Mouse (Mus musculus): Measurements from ENCODE around the gene Cd3g.

The Cd3g gene

DNA sequence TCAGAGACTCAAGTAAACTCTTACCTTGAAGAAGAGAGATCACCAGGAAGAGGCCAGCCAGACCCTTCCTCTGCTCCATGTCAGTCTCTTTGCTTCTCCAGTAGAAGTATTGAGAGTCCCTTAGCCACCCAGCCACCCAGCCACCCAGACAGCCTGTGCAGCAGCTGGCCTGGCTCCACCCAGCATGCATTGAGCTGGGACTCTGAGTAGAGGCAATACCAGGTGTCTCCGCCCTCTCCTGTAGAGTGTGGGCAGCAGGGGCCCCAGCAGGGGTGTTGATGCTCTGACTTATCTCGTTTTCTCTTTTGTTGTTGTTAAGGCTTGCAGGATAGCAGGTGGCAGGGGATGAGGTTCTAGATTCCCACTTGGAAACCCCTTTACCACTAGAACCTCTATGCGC is at the start of gene Cd3g:
Cd3g (minus strand) TSS at position 190 of the 400 bp plus-strand sequence.
- DNase-seq (ENCODE audit: low spot score in 2 of 2) = peak in 1 of 2 experiments; percentile 40

DNA sequence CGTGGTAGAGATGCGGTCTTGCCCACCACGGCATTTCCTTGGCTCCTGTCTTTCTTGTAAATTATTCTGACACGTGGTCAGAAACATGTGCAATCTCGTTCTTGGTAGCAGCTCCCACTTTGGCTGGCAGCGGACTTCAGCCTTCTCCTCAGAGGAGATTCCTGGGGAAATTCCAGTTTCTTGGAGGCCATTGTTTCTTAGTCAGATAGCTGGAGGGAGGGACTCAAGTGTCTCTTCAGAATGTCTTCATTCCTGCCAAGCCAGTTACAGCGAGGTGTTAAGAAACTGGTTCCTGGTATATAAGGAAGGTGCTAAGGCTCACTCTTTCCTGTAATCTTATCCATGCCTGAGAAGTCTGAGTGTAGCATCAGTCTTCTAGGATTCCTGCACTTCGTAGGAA is 47.1 kb upstream of the Cd3g start:
- DNase-seq (ENCODE audit: low spot score in 2 of 2) = no peak

DNA sequence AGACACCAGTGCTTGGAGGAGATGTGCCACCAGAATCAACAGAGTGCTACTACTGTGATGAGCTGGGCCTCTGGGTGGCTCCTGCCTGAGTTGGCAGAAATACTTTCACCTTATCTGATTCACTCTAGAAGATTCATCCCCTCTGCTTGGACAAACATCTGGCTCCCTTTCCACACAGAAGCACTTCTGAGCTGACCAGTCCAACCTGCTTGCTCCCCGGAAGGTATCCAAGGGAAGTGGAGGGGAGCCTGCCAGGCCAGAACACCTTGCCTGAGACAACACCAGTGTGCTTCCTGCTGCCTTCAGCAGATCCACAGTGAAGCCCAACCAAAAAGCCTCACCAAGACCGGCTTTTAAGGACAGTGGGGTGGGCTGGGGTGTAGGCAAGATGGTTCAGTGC is 44.0 kb upstream of the Cd3g start:
- no peak for DNase-seq (ENCODE audit: low spot score in 2 of 2)

DNA sequence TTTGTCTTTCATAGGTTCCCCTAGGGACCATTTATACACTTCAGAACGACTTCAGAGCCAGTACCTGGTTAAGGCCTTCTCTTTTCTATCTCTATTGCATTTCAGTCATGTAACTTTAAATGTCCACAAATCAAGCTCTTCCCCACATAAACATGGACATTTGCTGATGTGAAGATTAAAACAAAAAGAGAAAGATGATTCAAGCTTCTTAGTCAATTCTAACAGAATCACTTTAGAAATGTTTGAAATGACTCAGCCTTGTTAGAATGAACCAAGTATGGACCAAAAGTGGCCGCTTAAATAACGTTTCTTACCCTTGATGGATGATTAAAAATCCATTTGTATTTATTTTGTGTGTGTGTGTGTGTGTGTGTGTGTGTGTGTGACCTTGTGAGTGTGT is 43.4 kb upstream of the Cd3g start:
- no peak for DNase-seq (ENCODE audit: low spot score in 2 of 2)

DNA sequence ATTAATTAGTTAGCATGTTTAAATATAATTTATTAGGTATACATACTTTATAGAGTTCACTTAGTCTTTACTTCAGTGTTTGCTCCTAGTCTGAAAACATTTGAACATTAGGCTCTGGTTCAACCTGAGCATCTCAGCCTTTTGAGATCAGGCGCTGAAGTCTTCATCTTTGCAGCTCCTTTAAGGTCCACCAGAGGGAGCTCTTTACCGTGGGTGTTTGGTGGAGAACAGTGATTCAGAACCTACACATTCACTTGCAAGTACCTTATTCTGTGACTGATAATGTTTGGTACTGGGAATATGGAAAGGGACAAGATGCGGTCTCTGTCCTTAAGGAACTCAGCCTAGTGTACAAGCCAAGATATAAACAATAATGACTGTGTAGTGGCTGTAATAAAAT is 42.6 kb upstream of the Cd3g start:
- peak; percentile 46 to 65 for DNase-seq (ENCODE audit: low spot score in 2 of 2)

DNA sequence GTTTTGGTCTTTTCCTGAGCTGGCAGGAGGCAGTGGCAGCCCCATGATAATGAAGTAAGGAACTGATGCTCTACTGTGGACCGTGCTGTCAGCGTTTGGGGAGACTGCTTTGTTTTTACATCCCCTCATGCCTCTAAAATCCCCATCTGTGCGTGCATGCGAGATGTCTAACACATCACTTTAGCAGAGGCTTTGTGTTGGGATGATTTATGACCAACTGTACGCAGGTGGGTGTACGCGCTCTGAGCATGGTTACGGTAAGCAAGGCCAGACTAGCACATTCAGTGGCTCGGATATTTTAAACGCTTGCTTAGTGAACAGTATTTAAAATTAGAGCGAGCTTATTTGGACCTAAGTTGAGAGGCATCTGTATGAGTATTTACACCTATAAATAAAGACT is 37.8 kb upstream of the Cd3g start:
- no peak for DNase-seq (ENCODE audit: low spot score in 2 of 2)

DNA sequence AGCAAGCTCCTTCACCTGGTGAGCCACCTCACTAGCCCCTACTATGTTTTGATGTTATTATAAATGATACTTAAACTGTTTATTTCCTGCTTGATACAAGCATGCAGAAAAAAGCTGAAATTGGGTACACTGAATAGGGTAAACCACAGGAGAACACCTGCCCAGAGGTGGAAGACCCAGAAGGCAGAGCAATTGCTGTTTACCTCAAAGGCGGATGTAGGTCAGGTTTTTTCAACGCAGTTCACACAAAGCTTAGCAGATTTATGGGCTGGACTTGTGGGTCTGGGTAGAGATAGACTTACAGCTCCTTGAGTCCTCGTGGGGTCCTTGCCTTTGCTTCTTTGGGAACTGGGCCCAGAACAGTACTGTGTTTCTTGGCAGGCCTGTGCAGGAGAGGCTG is 35.6 kb upstream of the Cd3g start:
- no peak for DNase-seq (ENCODE audit: low spot score in 2 of 2)

DNA sequence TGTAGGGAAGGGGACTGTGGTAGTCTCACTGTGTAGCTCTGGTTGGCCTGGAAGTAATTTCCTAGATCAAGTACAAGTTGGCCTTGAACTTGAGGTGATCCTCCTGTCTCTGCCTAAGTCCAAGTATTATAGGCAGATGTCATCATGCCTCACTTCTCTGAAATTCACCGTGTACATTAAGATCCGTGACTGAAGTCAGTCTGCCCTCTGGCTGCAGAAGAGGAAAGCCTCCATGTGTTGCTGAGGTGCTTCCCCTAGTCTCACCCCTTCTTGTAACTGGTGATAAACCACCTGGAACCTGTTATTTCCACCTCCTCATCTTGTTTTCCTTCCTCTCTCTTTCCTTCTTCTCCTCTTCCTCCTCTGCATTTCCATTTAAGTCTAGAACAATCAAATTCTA is 34.6 kb upstream of the Cd3g start:
- peak in 1 of 2 experiments; percentile 10 for DNase-seq (ENCODE audit: low spot score in 2 of 2)

DNA sequence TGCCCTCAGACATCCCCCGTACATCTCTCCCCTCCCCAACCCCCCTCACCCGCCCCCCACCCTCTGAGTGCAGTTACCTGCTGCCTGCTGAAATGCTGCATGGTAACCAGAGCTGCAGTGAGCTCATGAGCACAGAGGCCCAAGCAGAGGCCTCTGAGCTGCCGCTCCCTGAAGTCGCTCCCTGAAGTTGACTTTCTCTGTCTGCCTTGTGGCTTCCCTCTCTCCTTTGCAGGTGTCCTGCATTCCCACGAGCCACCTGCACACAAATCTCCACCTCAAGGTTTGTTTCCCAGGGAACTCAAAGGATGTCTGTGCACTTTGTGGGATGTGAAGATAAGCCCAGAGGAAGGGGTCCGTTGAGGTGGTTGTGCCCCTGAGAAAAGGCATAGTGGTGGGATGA is 31.1 kb upstream of the Cd3g start:
- DNase-seq (ENCODE audit: low spot score in 2 of 2) = no peak

DNA sequence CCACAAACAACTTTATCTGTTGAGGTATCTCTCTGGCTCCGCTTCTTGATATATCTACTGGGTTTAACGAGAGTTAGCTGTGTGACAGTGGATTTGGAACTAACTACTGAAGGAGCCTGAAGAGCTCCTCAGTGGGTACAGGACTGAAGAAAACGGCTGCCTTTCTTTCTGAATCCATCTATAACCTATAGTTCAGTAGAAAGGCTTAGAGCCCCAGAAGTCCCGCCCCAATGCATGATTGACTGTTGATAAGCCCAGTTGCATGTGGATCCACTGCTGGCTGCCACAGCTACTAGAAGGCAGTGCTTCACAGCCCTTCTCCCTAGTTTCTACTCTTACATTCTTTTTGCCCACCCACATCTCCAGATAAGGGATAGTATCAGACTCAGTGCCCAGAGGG is 30.2 kb upstream of the Cd3g start:
- no peak for DNase-seq (ENCODE audit: low spot score in 2 of 2)

DNA sequence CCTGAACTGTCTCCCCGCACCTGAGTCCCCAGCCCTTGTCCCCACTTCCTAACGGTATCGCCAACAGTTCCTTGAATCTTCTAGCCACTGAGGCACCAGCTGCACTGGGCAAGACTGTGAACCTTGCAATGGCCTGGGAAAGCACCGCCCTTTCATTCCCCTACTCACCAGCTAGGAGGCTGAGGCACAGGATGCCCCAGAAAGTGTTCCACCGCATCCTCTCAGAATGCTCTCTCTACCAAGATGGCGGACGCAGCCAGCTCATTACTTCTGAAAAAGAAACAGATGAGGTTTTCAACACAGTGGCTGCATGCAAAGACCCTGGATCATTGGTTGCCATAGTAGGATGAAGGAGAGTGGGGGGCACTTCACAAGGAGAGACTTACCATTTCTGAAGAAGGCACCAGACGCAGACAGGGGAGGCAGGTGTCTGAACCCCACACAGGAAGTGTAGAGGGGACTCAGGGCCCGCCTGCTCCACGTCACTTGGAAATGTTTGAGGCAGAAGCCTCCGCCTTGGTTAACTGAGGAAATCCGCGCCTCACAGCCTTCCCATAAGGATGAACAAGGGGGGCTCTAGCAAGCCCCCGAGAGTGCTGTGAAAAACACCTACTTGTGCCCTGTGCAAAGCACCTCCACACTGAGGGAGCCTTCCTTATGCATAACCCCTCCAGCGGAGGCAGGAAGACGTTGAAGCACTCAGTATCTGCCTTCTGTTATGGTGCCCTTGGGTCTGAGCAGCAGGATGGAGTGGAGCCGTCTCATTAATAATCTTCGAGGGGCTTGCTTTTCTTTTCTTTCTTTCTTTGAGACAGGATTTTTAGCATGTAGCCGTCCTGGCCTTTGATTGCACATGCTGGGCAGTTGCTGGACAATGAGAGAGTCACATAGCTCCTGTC is 29.2 kb upstream of the Cd3g start, which contains the start of gene Cd3e:
Cd3e (minus strand) TSS at position 448 of the 899 bp plus-strand sequence.
- DNase-seq (ENCODE audit: low spot score in 2 of 2) = no peak

DNA sequence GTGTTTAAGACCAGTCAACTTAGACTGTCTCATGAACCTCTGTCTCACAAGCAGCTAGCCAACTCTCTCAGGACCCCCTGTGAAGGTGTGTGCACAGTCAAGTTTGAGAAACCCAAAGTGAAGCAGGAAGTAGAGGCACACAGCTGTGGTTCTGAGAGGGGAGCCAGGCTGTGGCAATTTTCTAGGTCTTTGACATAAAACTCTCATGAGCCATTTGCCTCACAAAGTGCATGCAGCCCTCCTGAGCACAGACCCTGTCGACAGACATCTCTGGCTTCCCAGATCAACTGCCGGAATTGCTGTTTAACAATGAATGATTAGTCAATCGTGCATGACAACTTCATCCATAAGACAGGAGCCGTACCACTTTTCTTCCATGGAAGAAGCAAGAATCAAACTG is 28.1 kb upstream of the Cd3g start:
- no peak for DNase-seq (ENCODE audit: low spot score in 2 of 2)

DNA sequence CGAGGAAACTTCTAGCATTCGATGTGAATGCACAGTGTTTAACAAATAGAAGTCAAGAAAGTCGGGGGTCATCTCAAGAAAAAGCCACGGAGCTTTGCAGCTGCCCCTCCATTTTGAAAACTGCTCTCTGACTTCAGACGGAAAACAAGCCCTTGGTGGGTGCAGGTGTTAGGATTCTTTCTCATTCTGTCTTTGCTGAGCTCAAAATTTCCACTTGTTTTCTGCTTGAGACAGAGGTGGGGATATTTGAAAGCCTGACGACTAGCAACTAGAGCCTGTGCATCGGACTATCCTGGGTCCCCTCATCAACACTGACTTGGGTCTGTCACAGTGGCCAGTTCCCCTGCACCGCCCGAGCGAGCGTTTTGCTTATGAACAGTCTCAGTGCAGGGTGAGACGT is 27.2 kb upstream of the Cd3g start:
- DNase-seq (ENCODE audit: low spot score in 2 of 2) = no peak

DNA sequence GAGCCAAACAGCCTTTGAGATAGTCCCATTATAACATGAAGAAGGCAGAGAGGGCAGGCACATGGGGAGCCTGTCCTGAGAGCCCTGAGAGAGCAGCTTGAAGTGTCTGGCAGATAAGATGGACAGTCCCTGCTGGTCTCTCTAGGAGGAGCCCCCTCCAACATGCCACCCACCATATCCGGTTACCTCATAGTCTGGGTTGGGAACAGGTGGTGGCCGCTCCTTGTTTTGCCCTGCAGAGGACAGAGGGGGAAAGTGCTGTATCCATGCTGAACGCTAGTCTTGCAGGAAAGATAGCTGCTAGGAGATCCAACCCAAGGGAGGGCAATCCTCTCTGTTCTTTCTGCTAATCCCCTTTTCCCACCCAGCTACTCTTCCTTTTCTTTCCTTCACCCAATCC is 20.0 kb upstream of the Cd3g start:
- no peak for DNase-seq (ENCODE audit: low spot score in 2 of 2)

DNA sequence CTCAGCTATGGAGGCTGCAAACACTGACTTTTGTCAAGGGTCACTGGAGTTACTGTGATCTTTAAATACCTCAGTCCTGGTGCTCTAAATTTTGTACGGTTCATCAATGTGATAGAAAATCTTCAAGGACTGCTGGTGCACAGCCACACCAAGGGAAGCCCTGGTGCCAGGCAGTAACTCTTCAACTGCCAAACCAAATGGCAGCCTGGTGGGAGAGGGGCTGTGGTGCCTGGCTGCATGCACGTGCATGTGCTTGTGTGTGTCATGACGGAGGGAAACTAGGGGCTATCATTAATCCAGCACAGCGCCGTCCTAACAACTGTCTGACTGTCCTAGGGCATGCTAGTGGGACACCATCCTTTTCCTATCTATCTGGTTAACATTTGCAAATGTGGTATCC is 19.5 kb upstream of the Cd3g start:
- DNase-seq (ENCODE audit: low spot score in 2 of 2) = no peak

DNA sequence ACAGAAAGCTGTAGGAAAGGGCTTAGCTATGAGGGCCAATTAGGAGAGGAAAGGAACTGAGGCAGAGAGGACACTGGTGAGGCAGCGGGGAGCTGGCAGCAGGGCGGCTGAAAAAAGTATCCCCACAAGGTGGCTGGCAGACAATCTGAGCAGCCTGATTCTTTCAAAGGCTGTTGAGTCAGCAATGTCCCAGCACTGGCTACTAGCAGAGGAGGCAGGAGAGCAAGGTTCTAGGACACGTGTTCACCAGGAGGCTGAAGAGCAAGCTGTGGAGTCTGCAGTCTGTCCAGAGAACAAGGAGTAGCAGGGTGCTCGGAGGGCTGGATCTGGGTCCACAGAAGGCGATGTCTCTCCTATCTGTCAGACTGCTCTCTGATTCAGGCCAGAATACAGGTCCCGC is 18.9 kb upstream of the Cd3g start:
- DNase-seq (ENCODE audit: low spot score in 2 of 2) = no peak

DNA sequence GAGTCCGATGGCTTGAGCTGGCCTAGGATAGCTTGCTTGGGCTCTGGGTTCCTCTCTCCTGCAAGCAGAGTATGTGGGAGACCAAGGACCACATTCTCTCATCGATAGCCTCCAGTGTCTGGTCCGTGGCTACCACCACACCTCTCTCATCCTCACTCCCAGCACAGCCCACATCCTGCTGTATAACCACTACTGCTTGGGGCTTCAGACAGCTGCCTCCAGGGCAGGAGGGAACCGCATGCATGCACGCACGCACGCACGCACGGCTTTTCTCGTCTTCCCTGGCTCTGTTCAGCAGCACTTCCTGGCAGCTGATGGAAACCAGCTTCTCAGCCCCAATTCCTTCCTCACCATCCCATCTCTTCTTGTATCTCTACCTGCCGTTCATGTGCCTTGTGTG is 17.9 kb upstream of the Cd3g start:
- peak; percentile 21 to 38 for DNase-seq (ENCODE audit: low spot score in 2 of 2)

DNA sequence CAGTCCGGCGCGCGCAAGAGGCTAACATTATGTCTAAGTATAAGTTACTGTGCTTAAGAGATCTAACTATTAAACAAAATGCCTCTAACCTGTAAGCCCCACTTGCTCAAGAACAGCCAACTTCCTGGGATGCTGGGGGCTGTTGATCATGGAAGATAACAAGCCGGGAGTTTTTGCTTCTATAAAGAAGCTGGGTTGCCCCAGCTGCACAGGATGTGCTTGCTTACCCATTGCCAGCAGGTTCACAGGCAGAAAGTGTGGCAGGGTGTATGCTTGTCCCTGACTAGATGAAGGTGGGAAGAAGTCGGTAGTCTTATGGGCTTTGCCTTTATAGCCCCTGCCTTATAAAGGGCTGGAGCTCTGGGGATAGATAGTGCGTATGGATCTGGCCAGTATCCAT is 16.4 kb upstream of the Cd3g start:
- no peak for DNase-seq (ENCODE audit: low spot score in 2 of 2)

DNA sequence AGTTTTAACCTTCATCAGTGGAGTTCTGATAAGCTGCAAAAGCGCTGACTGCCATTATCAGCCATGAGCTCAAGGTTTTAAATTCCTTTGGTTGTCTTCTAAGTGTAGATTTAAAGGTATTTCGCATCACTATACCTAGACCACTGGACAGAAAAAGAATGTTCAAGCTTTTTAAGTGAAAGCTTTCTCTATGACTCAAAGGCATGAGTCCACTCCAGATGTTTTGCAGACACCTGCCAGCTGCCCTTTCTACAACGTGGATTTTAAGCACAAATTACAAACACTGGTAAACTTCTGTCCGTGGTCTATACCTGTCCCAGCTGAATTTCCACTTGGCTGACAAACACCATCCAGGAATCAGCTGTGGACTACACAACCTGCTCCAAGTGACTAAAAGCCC is 14.7 kb upstream of the Cd3g start:
- DNase-seq (ENCODE audit: low spot score in 2 of 2) = no peak

DNA sequence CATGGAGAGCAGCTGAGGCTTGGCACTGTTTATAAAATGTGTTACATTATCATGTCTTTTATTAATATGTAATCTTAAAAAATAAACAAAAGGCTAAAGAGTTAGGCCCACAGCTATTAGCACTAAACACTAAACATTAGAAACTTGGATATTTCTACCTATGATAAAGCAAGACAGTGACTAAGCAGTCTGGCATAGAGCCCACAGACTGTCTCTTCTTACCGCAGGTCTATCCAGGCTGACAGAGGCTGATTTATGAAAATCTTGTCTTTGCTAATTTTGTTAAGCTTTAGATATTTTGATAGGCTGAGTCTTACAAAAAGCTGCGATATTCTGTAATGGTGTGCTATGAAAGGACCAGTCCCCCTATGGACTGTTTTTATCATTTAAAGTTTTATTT is 13.0 kb upstream of the Cd3g start:
- no peak for DNase-seq (ENCODE audit: low spot score in 2 of 2)

DNA sequence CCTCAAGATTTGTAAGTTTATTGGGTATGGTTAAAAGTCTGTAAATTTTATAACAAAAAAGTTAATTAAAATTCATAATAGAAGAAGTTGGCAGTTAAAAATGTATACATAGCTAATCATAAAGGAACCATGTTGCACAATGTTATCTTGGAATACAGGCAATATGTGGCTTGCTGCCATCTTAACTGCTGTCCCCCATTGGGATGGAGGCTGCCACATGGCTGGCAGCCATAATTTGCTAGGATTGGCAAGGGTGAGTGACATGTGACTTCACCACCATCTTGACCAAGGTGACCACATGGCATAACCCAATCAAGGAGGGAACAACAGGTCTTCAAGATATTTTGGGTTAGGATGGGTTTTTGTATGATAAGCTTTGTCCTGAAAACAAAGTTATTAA is 12.0 kb upstream of the Cd3g start:
- DNase-seq (ENCODE audit: low spot score in 2 of 2) = no peak

DNA sequence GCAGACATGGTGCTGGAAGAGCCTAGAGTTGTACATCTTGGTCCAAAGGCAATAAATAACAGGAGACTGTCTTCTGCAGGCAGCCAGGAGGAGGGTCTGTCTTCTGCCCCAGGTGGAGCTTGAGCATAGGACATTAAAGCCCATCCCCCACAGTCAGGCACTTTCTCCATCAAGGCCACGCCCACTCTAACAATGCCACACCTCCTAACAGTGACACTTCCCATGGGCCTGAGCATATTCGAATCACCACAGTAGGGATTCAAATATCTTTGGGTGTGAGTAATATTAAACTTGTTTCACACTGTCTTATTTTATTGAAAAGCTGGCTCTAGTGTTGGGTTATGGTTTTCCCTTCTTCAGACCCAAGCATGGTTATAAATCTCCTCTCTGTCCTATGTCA is 11.6 kb upstream of the Cd3g start:
- DNase-seq (ENCODE audit: low spot score in 2 of 2) = no peak

DNA sequence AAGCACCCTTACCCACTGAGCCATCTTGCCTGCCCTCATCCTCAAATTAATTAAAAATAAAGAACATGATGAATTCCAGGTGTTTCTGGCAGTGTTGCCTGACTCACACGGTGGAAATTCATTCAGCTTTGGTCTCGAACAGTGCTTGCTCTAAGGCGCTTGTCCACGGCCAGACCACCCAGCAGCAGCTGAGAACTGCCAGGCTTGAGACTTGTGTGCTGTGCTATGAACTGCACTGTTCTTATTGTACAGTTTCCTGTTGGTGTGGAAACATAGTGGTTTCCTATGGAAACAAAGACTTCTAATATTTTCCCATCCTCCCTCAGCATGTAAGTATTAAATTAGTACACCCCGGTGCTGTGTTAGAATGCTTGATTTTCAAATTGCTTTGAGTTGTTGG is 6.7 kb upstream of the Cd3g start:
- DNase-seq (ENCODE audit: low spot score in 2 of 2) = no peak

DNA sequence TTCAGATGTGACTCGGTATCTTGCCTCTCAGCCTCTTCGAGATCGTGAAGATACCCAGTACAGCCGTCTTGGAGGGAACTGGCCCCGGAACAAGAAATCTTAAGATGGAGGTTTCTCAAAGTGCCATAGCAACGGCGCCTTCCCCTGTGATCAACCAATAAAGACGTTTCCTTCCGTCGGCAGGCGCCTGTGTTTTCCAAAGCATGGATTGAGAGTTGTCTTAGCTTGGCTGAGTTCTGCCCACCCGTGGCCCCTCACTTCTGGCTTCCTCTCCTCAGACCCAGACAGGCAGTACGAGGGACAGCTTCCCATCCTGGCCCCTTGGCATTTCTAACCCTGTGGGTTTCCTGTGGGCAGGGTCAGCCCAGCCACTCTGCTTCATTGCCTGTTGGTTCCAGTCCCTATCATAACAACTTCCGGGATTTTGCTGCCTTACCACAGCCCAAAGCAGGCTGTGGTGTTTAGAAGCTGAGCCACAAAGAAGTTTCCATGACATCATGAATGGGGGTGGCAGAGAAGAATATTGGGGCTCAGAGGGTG is 6.1 kb upstream of the Cd3g start:
- DNase-seq (ENCODE audit: low spot score in 2 of 2) = peak; percentile 90 to 95

Measured in natural killer cell, adult 2 months (primary cell).